Mouse (Mus musculus) spleen, postnatal 10 days (tissue): ENCODE measurements around the gene Hist1h1t.
"Not testable (repeated sequence)": the region's sequence is repeated elsewhere in the genome, so short reads cannot be mapped to it uniquely, and the experiment has no call there.

Experiments used
- DNase-seq, 2 experiments: peaks; one replicate each; pipeline ENCODE4 v3.0.0; 2021 to 2022; ENCODE audit warnings: low spot score in 2 of 2

Hist1h1t gene

GRCm38 (mm10) chr13:23698996-23699395, 3.4 kb downstream of the Hist1h1t start:
- peak; percentile 3 to 6 for DNase-seq

DNA sequence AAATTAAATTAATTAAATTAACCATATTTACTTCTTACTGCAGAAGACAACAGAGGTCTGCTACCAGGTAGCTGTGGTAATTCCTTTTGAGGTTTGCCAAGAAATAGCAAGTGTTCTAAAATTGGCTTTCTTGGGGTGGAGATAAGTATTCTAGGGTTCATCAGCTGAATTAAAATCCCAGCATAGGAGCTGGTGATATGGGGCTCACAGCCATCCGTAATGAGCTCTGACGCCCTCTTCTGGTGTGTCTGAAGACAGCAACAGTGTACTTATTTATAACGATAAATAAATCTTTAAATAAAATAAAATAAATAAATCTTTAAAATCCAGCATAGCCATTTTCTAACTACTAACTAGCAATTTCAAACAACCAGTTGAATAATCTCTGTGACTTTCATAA, 4.2 kb downstream of the Hist1h1t start:
- peak in 1 of 2 experiments; percentile 7 for DNase-seq

- DNase-seq, result peak; percentile 61 to 81
Measured at GRCm38 (mm10) chr13:23700786-23701520, 5.3 kb downstream of the Hist1h1t start.

GRCm38 (mm10) chr13:23702220-23702619, 6.6 kb downstream of the Hist1h1t start:
- peak; percentile 1 to 10 for DNase-seq

GRCm38 (mm10) chr13:23702801-23703200, 7.2 kb downstream of the Hist1h1t start:
- peak; percentile 3 to 5 for DNase-seq

- DNase-seq, result peak in 1 of 2 experiments; percentile 14
Measured at GRCm38 (mm10) chr13:23705751-23706356, 10.2 kb downstream of the Hist1h1t start.

- peak in 1 of 2 experiments; percentile 10 for DNase-seq
Measured at GRCm38 (mm10) chr13:23706771-23707170, 11.2 kb downstream of the Hist1h1t start.

- peak in 1 of 2 experiments; percentile 11 for DNase-seq
Measured at GRCm38 (mm10) chr13:23708041-23708440, 12.4 kb downstream of the Hist1h1t start.

- DNase-seq, result peak in 1 of 2 experiments; percentile 12
Measured at GRCm38 (mm10) chr13:23708654-23709053, 13.0 kb downstream of the Hist1h1t start.

- DNase-seq, result peak in 1 of 2 experiments; percentile 9
Measured at GRCm38 (mm10) chr13:23709714-23710373, 14.2 kb downstream of the Hist1h1t start.

GRCm38 (mm10) chr13:23710374-23711089, 14.9 kb downstream of the Hist1h1t start, which contains the start of gene Hfe:
Hfe (minus strand) TSS chr13:23710854.
- peak; percentile 34 to 59 for DNase-seq

DNA sequence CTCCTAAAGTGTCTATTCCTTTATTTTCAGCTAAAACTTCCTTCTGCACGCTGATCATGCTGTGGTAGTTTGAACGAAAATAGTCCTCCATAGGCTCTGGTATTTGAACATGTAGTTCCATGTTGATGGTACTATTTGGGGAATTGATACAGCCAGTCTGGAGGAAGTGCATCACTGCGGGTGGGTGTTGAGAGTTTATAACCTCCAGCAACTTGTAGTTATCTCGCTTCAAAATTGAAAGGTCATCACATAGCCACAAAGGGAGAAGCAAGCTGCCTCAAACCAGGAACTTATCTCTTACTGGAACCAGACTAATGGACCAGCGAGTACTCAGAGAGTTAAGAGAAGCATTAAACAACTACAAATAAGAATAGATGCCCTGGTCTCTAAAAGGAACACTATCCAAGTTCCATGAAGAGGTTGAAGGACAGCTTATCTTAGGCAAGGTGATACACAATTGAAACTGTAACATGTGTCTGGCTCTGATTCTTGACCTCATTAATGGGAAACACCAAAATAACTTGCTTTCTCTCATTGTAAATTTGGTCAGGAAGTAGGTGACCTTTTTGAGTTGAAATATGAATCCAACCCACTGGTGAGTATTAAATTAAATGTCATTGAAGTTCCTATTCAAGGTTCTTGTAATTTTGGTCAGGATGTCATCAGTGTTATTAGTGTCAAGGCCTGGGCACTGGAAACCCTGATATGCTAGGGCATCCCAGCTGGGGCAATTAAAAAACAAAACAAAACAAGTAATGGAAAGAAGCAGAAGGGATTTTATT, 20.8 kb downstream of the Hist1h1t start:
- DNase-seq, result no peak

- no peak for DNase-seq
Measured at GRCm38 (mm10) chr13:23717176-23717575, 21.6 kb downstream of the Hist1h1t start.

GRCm38 (mm10) chr13:23717593-23718245, 22.1 kb downstream of the Hist1h1t start:
- DNase-seq, result not testable (repeated sequence)

GRCm38 (mm10) chr13:23724239-23724638, 28.6 kb downstream of the Hist1h1t start:
- DNase-seq, result no peak

DNA sequence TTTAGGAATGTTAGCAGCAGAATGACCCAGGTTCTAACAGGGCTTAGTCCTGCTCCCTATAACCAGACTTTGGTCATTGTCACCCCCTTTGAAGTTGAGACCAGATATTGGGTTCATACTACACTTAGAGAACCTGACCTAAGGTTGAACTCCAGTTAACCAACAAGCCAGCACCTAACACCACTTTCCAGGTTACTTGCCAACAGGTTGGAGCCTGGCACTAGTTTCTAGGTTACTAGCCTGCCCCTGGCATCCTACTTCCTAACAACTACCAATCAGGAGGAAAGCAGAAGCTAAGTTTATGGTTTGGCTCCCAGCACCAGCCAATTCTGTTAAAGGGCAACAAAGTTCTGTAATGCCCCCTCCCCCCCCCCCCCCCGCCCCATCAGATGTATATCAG, 29.6 kb downstream of the Hist1h1t start:
- DNase-seq, result no peak

DNA sequence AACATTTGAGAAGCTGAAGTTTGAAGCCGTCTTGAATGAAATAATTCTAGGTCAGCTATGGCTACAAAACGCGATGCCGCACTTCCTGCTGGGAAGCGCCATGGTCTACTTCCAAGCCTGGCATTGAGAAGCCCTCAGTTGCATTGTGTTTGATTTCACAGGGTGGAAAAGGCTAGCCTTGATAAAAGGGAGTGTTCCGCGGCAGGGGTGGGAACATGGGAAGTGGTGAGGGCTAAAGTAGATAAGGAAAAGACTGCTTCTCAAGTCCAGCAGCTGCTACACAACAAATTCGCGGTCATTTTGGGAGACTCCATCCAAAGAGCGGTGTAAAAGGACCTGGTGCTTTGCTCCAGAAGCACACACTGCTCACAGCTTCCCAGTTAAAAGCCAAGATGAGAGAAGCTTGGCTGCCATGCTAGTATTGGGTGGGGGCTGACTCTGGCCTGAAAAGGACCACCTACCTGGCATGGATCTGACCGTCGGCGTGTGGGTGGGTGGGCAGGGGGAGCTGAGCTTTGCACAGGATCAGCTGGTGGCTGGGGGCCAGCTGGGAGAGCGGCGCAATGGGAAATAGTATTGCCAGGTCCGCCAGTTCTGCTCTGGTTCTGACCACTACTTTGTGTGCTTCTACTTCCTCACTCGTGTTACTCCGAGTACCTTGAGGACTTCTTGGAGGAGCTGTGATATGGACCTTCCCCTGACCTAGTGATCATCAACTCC, 33.0 kb downstream of the Hist1h1t start:
- DNase-seq, result peak in 1 of 2 experiments; percentile 3

GRCm38 (mm10) chr13:23729192-23729525, 33.5 kb downstream of the Hist1h1t start:
- peak in 1 of 2 experiments; percentile 5 for DNase-seq

DNA sequence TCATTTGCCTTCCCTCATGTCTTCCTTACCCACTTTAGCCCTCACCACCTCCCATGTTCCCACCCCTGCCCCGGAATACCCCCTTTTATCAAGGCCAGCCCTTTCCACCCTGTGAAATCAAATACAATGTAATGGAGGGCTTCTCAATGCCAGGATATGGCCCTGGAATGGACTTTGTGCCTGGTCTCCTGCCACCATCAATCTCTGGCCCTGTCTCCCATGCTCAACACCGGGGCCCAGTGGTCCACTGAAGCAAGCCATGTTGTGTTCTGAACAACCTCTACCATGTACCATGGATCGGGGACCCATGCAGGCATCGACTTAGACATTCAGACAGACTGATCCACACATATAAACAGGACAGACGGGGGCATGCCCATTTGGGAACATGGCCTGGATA, 34.1 kb downstream of the Hist1h1t start:
- DNase-seq, result peak in 1 of 2 experiments; percentile 3

DNA sequence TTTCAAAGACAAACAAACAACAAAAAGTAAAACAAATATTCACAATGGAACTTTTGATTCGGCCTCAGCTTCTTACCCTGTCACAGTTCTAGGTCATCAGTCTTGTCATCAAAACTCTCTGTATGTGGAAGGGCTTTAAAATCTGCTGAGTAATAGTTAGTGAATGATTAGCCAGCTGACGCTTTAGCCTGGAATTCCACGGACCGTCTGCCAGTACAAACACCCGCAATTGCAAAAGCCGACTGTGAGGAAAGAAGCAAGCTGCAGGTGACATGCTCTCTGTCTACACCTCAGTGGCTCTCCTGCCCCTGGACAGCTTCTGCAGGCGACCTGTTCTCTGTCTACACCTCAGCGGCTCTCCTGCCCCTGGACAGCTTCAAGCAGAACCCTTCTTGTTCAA, 34.9 kb downstream of the Hist1h1t start:
- DNase-seq, result peak in 1 of 2 experiments; percentile 2
